Mouse (Mus musculus): ENCODE measurements around the gene Ntf5. TPM values are rescaled to one million over a fixed set of nuclear protein-coding genes. Genes with fewer than 3 reads are reported as not detected.

The Ntf5 gene
- polyA plus RNA-seq, 1 experiment from 2014 or later: 0.51 TPM

- no peak overlapping the region for H3K27ac ChIP-seq (replicated peaks)
- H3K36me3 ChIP-seq: peaks cover 100% of the 10 kb centered on the region
- no peak overlapping the region for H3K4me3 ChIP-seq
- no peak for DNase-seq (ENCODE audit: low spot score)
- no peaks in the 10 kb centered on the region for H3K4me1 ChIP-seq
- whole genome bisulfite sequencing: 97% methylated on average over 8 of the region's 8 CpGs
- H3K27me3 ChIP-seq (ENCODE audit: low read depth, poor library complexity, severe bottlenecking): peaks cover 5% of the 10 kb centered on the region
- H3K9me3 ChIP-seq (replicated peaks): no peaks in the 10 kb centered on the region
These were observed 13.1 kb downstream of the Ntf5 start for GRCm38 (mm10) chr7:45426556-45426955.

GRCm38 (mm10) chr7:45433835-45434202, 20.3 kb downstream of the Ntf5 start:
- no peak for DNase-seq (ENCODE audit: low spot score)
- WGBS: under 1% methylated on average over 7 of the region's 7 CpGs
- H3K4me3 ChIP-seq: peak overlapping the region; percentile 96
- no peaks in the 10 kb centered on the region for H3K27me3 ChIP-seq (ENCODE audit: low read depth, poor library complexity, severe bottlenecking)
- no peaks in the 10 kb centered on the region for H3K9me3 ChIP-seq (replicated peaks)
- peaks cover 47% of the 10 kb centered on the region for H3K36me3 ChIP-seq
- H3K27ac ChIP-seq (replicated peaks): peak overlapping the region; percentile 92
- peaks cover 50% of the 10 kb centered on the region for H3K4me1 ChIP-seq

GRCm38 (mm10) chr7:45434203-45435015, 20.9 kb downstream of the Ntf5 start, which contains the start of gene Gys1:
Gene Gys1 (plus strand): TSS chr7:45434844.
- DNase-seq (ENCODE audit: low spot score): peak; percentile 100
- Histone ChIP-seq H3K4me1 (peaks cover 50% of the 10 kb centered on the region), H3K9me3 (replicated peaks) (no peaks in the 10 kb centered on the region), H3K4me3 (peak within 1 kb of the TSS; percentile 96), H3K27me3 (ENCODE audit: low read depth, poor library complexity, severe bottlenecking) (no peaks in the 10 kb centered on the region), H3K36me3 (peaks cover 43% of the 10 kb centered on the region), H3K27ac (replicated peaks) (peak within 1 kb of the TSS; percentile 92)
- WGBS: under 1% methylated on average over 45 of the region's 45 CpGs

DNA sequence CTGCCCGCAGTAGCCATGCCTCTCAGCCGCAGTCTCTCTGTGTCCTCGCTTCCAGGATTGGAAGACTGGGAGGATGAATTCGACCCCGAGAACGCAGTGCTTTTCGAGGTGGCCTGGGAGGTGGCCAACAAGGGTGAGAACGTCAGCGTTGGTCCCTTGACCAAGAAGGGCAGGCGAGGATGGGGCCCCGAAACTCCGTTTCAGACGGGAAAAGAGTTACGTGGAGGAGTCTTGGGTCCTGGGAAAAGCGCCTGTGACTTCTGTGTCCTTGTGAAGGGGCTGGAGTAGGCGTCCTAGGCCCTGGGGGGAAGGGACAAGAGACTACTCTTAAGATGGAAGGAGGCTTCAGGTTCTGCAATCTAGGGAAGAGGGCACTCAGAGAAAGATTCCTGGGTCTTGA, 21.5 kb downstream of the Ntf5 start:
- H3K9me3 ChIP-seq (replicated peaks): no peaks in the 10 kb centered on the region
- 4% methylated on average over 16 of the region's 16 CpGs for WGBS

DNA sequence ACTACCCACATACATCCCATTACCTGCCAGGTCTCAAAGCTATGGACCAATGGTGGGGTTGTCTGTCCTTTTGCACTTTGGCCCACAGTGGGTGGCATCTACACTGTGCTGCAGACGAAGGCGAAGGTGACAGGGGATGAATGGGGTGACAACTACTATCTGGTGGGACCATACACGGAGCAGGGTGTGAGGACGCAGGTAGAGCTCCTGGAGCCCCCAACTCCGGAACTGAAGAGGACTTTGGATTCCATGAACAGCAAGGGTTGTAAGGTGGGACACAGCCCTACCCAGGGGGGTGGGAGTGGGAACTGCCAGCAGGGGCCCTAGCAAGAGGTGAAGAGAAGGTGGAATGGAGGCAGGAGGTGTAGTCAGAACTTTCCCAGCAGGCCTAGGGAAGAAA, 22.9 kb downstream of the Ntf5 start:
- H3K4me1 ChIP-seq: peaks cover 50% of the 10 kb centered on the region
- H3K9me3 ChIP-seq (replicated peaks): no peaks in the 10 kb centered on the region
- no peak for DNase-seq (ENCODE audit: low spot score)
- H3K27me3 ChIP-seq (ENCODE audit: low read depth, poor library complexity, severe bottlenecking): no peaks in the 10 kb centered on the region
- H3K4me3 ChIP-seq: peak overlapping the region; percentile 96; the same call in 1 of the 2 replicates
- WGBS: 93% methylated on average over 5 of the region's 5 CpGs
- H3K27ac ChIP-seq (replicated peaks): no peak overlapping the region
- H3K36me3 ChIP-seq: peaks cover 43% of the 10 kb centered on the region

More for the DNA sequence above, 21.5 kb downstream of the Ntf5 start:
- DNase-seq (ENCODE audit: low spot score): no peak
- Histone ChIP-seq H3K4me3 (peak overlapping the region; percentile 96), H3K4me1 (peaks cover 50% of the 10 kb centered on the region), H3K27me3 (ENCODE audit: low read depth, poor library complexity, severe bottlenecking) (no peaks in the 10 kb centered on the region), H3K27ac (replicated peaks) (peak overlapping the region; percentile 92), H3K36me3 (peaks cover 43% of the 10 kb centered on the region)

- H3K4me3 ChIP-seq: peak overlapping the region; percentile 3; the same call in 1 of the 2 replicates
- peaks cover 43% of the 10 kb centered on the region for H3K36me3 ChIP-seq
- H3K4me1 ChIP-seq: peaks cover 50% of the 10 kb centered on the region
- no peaks in the 10 kb centered on the region for H3K27me3 ChIP-seq (ENCODE audit: low read depth, poor library complexity, severe bottlenecking)
- 27% methylated on average over 6 of the region's 6 CpGs for WGBS
- H3K27ac ChIP-seq (replicated peaks): no peak overlapping the region
- no peak for DNase-seq (ENCODE audit: low spot score)
- H3K9me3 ChIP-seq (replicated peaks): no peaks in the 10 kb centered on the region
These were observed 23.6 kb downstream of the Ntf5 start for GRCm38 (mm10) chr7:45437046-45437445.

DNA sequence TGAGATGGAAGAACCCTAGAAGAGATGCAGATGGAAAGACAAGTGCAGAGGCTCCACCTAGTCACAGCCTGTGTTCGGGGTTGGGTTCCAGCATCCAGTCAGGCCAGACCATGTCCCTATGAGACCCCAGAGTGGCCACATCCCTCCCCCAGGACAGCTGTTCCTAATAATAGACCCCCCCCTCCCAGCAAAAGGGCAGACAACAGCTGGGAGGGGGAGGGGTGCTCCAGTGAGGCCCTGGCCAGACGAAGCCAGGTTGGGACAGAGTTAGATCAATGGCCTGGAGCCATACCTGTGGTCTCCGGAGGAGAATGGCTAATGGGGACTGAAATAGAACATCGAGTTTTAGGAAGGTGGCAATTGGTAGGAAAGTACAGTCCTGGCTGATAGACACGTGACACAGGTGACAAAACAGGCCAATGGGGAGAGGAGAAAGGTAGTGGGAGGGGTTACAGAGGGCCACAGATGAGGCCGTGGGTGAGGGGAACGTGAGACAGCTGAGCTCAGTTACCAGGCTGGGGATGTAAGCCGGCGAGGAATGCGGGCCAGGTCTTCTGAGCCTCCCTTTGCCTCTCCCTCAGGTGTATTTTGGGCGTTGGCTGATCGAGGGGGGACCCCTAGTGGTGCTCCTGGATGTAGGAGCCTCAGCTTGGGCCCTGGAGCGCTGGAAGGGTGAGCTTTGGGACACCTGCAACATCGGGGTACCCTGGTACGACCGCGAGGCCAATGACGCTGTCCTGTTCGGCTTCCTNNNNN, 24.2 kb downstream of the Ntf5 start, which contains the start of gene Ruvbl2:
Gene Ruvbl2, minus strand, starts transcription at position 576 of the 756 bp plus-strand sequence.
- Histone ChIP-seq H3K4me3 (peak within 1 kb of the TSS; percentile 3; the same call in 1 of the 2 replicates), H3K9me3 (replicated peaks) (no peaks in the 10 kb centered on the region), H3K4me1 (peaks cover 46% of the 10 kb centered on the region), H3K27me3 (ENCODE audit: low read depth, poor library complexity, severe bottlenecking) (no peaks in the 10 kb centered on the region), H3K36me3 (peaks cover 41% of the 10 kb centered on the region), H3K27ac (replicated peaks) (no peak within 1 kb of the TSS)
- DNase-seq (ENCODE audit: low spot score): no peak
- 18% methylated on average over 19 of the region's 19 CpGs for WGBS

- no peak for DNase-seq (ENCODE audit: low spot score)
- H3K36me3 ChIP-seq: peaks cover 80% of the 10 kb centered on the region
- WGBS: 90% methylated on average over 22 of the region's 22 CpGs
These were observed 30.3 kb downstream of the Ntf5 start for GRCm38 (mm10) chr7:45443526-45444420.

DNA sequence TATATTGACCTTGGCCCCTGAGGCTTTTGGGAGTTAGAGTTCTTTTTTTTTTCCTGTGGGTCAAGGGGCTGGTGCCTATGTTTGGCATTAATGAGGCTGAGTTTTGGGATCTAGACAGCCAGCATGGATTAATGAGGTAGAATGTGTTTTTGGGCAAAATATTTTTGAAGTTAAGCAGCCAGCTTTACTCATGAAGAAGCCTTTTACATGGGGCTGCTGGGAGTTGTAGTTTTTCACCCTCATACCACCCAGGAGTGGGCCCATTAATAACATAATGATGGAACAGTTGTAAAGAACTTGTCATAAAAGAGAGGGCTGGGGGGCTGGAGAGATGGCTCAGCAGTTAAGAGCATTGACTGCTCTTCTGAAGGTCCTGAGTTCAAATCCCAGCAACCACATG, 33.1 kb downstream of the Ntf5 start:
- Histone ChIP-seq H3K36me3 (peaks cover 71% of the 10 kb centered on the region), H3K9me3 (replicated peaks) (no peaks in the 10 kb centered on the region), H3K4me1 (peaks cover 3% of the 10 kb centered on the region; the same call in 1 of the 2 replicates), H3K27me3 (ENCODE audit: low read depth, poor library complexity, severe bottlenecking) (no peaks in the 10 kb centered on the region), H3K4me3 (no peak overlapping the region), H3K27ac (replicated peaks) (no peak overlapping the region)
- no peak for DNase-seq (ENCODE audit: low spot score)

More at GRCm38 (mm10) chr7:45443526-45444420, 30.3 kb downstream of the Ntf5 start:
- Histone ChIP-seq H3K4me3 (no peak overlapping the region), H3K27me3 (ENCODE audit: low read depth, poor library complexity, severe bottlenecking) (no peaks in the 10 kb centered on the region), H3K27ac (replicated peaks) (no peak overlapping the region), H3K4me1 (no peaks in the 10 kb centered on the region), H3K9me3 (replicated peaks) (no peaks in the 10 kb centered on the region)

DNA sequence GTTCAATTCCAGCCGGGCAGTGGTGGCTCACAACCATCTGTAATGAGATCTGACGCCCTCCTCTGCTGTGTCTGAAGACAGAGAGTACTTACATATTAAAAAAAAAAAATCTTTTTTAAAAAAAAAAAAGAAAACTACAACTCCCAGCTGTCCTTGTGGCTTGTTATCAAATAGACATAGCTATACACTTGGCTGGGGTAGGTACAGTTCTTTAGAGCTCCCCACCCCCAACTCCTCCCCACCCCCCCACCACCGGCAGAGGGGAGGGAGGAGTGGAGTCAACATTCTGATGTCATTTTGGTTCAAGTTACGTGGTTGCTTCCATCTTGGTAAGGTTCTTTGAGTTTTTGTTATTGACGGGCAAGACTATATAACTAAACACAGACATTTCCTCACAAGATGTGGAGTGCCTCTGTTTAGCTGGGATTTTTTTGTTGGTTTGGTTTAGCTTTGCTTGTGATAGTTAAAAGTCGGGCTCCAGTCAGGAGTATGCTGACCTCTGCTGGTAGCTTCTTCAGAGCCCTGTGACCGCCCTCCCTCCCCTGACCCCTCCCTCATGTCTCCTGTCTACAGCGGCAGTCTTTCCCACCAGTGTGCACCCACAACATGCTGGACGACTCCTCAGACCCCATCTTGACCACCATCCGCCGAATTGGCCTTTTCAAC, 34.0 kb downstream of the Ntf5 start:
- no peak overlapping the region for H3K27ac ChIP-seq (replicated peaks)
- H3K4me1 ChIP-seq: peaks cover 5% of the 10 kb centered on the region; the same call in 1 of the 2 replicates
- no peaks in the 10 kb centered on the region for H3K9me3 ChIP-seq (replicated peaks)
- no peaks in the 10 kb centered on the region for H3K27me3 ChIP-seq (ENCODE audit: low read depth, poor library complexity, severe bottlenecking)
- DNase-seq (ENCODE audit: low spot score): no peak
- 0 out of 2 replicates have a peak overlapping the region, but pooled peaks have one; percentile 0 for H3K4me3 ChIP-seq
- WGBS: 40% methylated on average over 11 of the region's 11 CpGs
- peaks cover 74% of the 10 kb centered on the region for H3K36me3 ChIP-seq

DNA sequence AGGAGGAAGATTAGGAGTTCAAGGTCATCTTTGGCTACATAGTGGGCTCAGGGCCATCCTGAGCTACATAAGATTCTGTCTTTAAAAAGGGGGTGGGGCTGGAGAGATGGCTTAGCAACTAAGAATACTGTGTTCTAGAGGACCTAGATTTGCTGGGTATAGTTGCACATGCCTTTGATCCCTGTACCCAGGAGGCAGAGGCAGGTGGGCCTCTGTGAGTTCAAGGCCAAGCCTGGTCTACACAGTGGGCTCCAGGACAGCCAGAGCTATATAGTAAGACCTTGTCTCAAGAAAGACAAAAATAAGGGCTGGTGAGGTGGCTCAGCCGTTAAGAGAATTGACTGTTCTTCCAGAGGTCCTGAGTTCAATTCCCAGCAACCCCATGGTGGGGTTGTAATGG, 36.5 kb downstream of the Ntf5 start:
- no peaks in the 10 kb centered on the region for H3K27me3 ChIP-seq (ENCODE audit: low read depth, poor library complexity, severe bottlenecking)
- H3K36me3 ChIP-seq: peaks cover 72% of the 10 kb centered on the region
- H3K9me3 ChIP-seq (replicated peaks): no peaks in the 10 kb centered on the region
- H3K4me1 ChIP-seq: peaks cover 5% of the 10 kb centered on the region; the same call in 1 of the 2 replicates
- 97% methylated on average over 1 of the region's 1 CpGs for WGBS
- no peak overlapping the region for H3K4me3 ChIP-seq
- H3K27ac ChIP-seq (replicated peaks): no peak overlapping the region
- DNase-seq (ENCODE audit: low spot score): no peak
